Mouse (Mus musculus): ENCODE measurements around the gene Drap1.

Drap1 gene

GRCm38 (mm10) chr19:5374748-5375147 lies 50.0 kb downstream of the Drap1 start:
- DNase-seq: no peak

DNA sequence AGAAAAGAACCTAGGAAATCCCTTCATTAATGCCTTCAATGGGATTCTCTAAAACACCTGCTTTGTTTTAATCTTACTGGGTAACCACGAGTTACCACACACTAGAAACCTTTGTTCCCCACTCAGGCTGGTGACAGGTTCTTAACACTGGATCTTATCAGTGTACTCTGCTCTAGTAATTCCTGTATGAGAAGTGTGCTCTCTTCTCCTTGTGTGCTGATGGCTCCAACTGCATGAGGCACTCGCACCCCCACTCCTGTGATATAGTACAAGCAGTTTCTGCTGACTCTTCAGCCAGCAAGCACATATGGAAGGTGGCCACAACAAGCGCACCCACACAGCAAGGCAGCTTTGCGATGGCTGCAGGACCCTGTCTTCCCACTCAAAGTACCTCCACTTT lies 50.6 kb downstream of the Drap1 start:
- no peak for DNase-seq

Measured in kidney, postnatal 14 days (tissue).